Mouse (Mus musculus): ENCODE data around the gene Mdga2.

The Mdga2 gene

GRCm38 (mm10) chr12:67045099-67045750 lies 177.1 kb downstream of the Mdga2 start:
- no peak for DNase-seq

- no peak for DNase-seq
Observed at GRCm38 (mm10) chr12:67041865-67042264, 180.5 kb downstream of the Mdga2 start.

- DNase-seq: no peak
Observed at GRCm38 (mm10) chr12:67035509-67036261, 186.7 kb downstream of the Mdga2 start.

- DNase-seq: no peak
Observed at GRCm38 (mm10) chr12:67017192-67017591, 205.2 kb downstream of the Mdga2 start.

- no peak for DNase-seq
Observed at GRCm38 (mm10) chr12:67011368-67011767, 211.0 kb downstream of the Mdga2 start.

- DNase-seq: no peak
Observed at GRCm38 (mm10) chr12:67010318-67010717, 212.0 kb downstream of the Mdga2 start.

- no peak for DNase-seq
Observed at GRCm38 (mm10) chr12:67009191-67009590, 213.2 kb downstream of the Mdga2 start.

- DNase-seq: no peak
Observed at GRCm38 (mm10) chr12:66954129-66954528, 268.2 kb downstream of the Mdga2 start.

GRCm38 (mm10) chr12:66915741-66916140 lies 306.6 kb downstream of the Mdga2 start:
- DNase-seq: no peak

- DNase-seq: peak; percentile 17
Observed at GRCm38 (mm10) chr12:66899366-66899765, 323.0 kb downstream of the Mdga2 start.

- no peak for DNase-seq
Observed at GRCm38 (mm10) chr12:66896790-66897189, 325.6 kb downstream of the Mdga2 start.

- DNase-seq: no peak
Observed at GRCm38 (mm10) chr12:66890296-66890695, 332.1 kb downstream of the Mdga2 start.

GRCm38 (mm10) chr12:66889276-66889675 lies 333.1 kb downstream of the Mdga2 start:
- DNase-seq: no peak

GRCm38 (mm10) chr12:66888636-66889035 lies 333.7 kb downstream of the Mdga2 start:
- DNase-seq: no peak

- no peak for DNase-seq
Observed at GRCm38 (mm10) chr12:66866199-66866598, 356.1 kb downstream of the Mdga2 start.

- no peak for DNase-seq
Observed at GRCm38 (mm10) chr12:66853167-66853566, 369.2 kb downstream of the Mdga2 start.

- DNase-seq: no peak
Observed at GRCm38 (mm10) chr12:66840336-66840735, 382.0 kb downstream of the Mdga2 start.

- no peak for DNase-seq
Observed at GRCm38 (mm10) chr12:66755653-66756052, 466.7 kb downstream of the Mdga2 start.

GRCm38 (mm10) chr12:66734536-66734935 lies 487.8 kb downstream of the Mdga2 start:
- no peak for DNase-seq

GRCm38 (mm10) chr12:66724474-66724873 lies 497.9 kb downstream of the Mdga2 start:
- no peak for DNase-seq

GRCm38 (mm10) chr12:66708334-66708733 lies 514.0 kb downstream of the Mdga2 start:
- no peak for DNase-seq

GRCm38 (mm10) chr12:66707431-66707830 lies 514.9 kb downstream of the Mdga2 start:
- DNase-seq: no peak

- DNase-seq: no peak
Observed at GRCm38 (mm10) chr12:66705015-66705414, 517.3 kb downstream of the Mdga2 start.

- DNase-seq: no peak
Observed at GRCm38 (mm10) chr12:66702781-66703180, 519.6 kb downstream of the Mdga2 start.

- DNase-seq: no peak
Observed at GRCm38 (mm10) chr12:66679558-66679957, 542.8 kb downstream of the Mdga2 start.

Measured in cerebellum, adult 9-10 months (tissue).